Mouse (Mus musculus) stomach, adult 2 months (tissue): ENCODE measurements around the gene Gm6034. TPM values are rescaled to one million over a fixed set of nuclear protein-coding genes. Genes with fewer than 3 reads are reported as not detected.

Experiments used
- polyA plus RNA-seq: library from polyadenylated mRNA; depleted of rRNA; stranded (reverse); fragments of >200 nt; gene quantifications from 2 replicates; pipeline ENCODE4 v1.2.3, GENCODE M21; 2012; rRNA removed

The Gm6034 gene
- polyA plus RNA-seq: 0.05 and 0.11 TPM in 2 replicates

DNA sequence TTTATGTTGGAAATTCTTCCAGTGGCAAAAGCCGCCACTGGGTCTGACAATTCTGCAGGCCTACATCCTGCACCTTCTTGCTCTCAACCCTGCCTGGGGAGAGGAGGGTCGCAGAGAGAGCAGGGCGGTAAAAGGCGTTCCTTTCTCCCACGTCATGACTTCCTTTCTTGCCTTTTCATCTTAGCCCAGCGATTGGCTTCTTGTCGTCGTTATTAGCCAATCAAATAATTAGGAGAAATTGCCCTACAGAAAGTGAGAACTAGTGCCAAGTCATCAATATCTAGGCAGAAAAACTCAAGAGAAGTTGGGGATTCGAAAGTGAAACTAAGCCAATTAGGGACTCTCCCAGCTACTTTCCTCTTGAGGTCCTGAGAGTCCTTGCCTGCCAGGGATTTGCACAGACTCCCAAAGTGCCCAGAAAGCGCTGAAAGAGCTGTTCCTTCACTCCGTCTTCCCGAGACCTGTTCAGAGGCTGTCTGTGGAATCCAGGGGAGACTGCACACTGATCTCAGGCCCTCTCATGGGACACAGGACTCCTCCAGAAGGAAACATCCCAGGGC lies at the start of gene Gm6034, which contains the start of gene H2-T22:
TSS of gene Gm6034 (plus strand) at position 352 of the 560 bp plus-strand sequence.
TSS of gene H2-T22 (minus strand) at position 138 of the 560 bp plus-strand sequence.

DNA sequence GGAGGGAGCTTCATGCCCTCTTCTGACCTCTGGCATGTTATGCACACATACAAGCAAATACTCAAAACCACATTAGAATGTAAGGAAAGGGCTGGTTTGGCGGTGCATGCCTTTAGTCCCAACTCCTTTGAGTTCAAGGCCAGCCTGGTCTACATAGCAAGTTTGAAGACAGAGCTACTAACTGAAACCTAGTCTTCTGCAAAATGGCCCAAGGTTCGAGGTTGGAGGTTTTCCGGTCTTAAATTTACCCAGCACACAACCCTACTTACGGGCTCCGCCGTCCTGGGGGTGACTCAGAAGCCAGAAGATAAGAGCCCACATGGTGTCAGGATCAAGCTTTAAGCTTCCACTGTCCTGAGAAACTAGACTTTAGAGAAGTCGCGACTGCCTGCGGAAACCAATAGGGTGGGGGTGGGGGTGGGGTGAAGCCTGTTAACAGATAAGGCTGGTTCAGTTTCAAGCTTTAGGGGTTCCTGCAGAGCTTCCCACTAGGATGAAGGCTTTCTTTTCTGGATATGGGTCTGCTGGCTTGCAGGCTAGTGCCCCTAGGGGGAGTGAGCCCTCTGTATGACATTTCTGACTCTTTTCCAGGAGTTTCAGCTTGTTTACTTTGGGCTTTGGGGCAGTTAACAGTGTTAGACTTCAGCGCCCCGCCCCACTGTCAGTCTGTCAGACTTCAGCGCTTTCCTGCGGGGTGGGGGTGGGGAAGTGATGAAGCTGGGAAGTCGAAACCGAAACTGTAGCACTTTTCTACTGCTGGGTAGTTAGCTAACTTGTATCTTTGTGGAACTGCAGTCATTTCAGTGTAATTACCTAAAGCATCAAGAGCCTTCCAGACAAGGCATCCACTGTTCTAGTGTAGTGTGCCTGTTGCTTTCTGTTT lies 22.3 kb upstream of the Gm6034 start, which contains the start of gene H2-T24:
TSS of gene H2-T24 (minus strand) at position 370 of the 883 bp plus-strand sequence.

DNA sequence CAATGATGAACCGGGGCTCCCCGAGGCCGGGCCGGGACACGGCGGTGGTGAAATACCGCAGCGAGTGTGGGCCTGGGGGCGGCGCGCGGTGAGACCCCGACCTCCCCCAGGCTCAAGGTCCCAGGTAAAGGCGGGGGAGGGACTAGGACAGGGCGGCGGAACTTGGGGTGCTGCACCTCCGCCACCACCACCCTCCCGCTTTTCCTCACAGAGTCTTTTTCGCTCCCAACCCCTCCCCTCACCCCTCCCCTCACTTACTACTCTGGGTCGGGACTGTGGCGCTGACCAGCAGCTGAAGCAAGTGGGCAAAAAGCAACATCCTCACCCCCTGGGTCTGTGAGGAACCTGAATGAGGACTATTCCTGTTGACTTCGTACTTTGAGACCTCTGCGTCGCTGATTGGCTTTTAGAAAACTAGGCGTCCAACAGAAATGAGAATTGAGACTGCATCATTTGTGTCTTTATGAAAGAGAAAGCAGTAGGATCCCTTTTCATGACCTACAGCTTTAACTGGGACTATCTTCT lies 10.3 kb upstream of the Gm6034 start, which contains the start of gene H2-T23:
TSS of gene H2-T23 (minus strand) at position 505 of the 525 bp plus-strand sequence.

DNA sequence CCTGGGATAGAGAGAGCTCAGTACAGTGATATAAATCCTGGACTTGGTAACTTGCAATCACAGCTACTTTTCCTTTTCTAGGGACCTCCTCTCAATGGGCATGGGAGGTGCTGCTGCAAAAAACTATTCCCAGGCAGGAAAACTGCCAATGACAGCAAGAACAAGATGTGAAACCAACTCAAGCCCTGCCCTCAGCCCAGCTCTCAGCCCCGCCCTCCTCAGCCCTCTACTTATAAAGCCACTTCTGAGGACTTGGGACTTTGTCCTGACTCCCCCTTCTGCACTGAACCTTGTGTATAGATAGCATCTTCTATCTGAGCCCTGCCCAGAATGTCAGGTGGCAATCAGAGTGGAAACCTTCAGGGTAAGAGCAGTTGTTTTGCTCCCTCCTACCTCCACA lies 15.6 kb downstream of the Gm6034 start, which contains the start of gene Gm11127:
TSS of gene Gm11127 (minus strand) at position 10 of the 400 bp plus-strand sequence.

Other genes with a start within 250 kb of the Gm6034 start
- gene Ier3, start 221.3 kb upstream of the Gm6034 start, polyA plus RNA-seq: 23.9 and 30.3 TPM in 2 replicates
- 22.0 and 23.0 TPM in 2 replicates for gene Flot1, start 219.7 kb upstream of the Gm6034 start, polyA plus RNA-seq
- gene Tubb5, start 204.7 kb upstream of the Gm6034 start, polyA plus RNA-seq: 102 and 111 TPM in 2 replicates
- gene Mdc1, start 201.4 kb upstream of the Gm6034 start, polyA plus RNA-seq: 1.1 and 2.2 TPM in 2 replicates
- 9.1 and 10.5 TPM in 2 replicates for gene Nrm, start 181.6 kb upstream of the Gm6034 start, polyA plus RNA-seq
- 12.3 and 16.8 TPM in 2 replicates for gene Ppp1r18, start 177.4 kb upstream of the Gm6034 start, polyA plus RNA-seq
- gene Dhx16, start 163.1 kb upstream of the Gm6034 start, polyA plus RNA-seq: 20.6 and 21.0 TPM in 2 replicates
- 53.9 and 85.6 TPM in 2 replicates for gene 2310061I04Rik, start 145.5 kb upstream of the Gm6034 start, polyA plus RNA-seq
- gene Atat1, start 132.9 kb upstream of the Gm6034 start, polyA plus RNA-seq: 22.6 and 22.8 TPM in 2 replicates
- 38.4 and 50.2 TPM in 2 replicates for gene Mrps18b, start 126.6 kb upstream of the Gm6034 start, polyA plus RNA-seq
- 13.8 and 14.0 TPM in 2 replicates for gene Ppp1r10, start 126.5 kb upstream of the Gm6034 start, polyA plus RNA-seq
- 39.1 and 41.5 TPM in 2 replicates for gene Abcf1, start 73.2 kb upstream of the Gm6034 start, polyA plus RNA-seq
- gene Gnl1, start 63.1 kb upstream of the Gm6034 start, polyA plus RNA-seq: 9.6 and 12.7 TPM in 2 replicates
- 6.3 and 6.9 TPM in 2 replicates for gene Prr3, start 62.7 kb upstream of the Gm6034 start, polyA plus RNA-seq
- 0.18 and 0.83 TPM in 2 replicates for gene H2-T24, start 22.4 kb upstream of the Gm6034 start, polyA plus RNA-seq
- gene H2-T23, start 10.1 kb upstream of the Gm6034 start, polyA plus RNA-seq: 60.2 and 70.8 TPM in 2 replicates
- 13.8 and 15.3 TPM in 2 replicates for gene H2-T22, start 214 bp upstream of the Gm6034 start, polyA plus RNA-seq
- gene Gm11127, start 15.4 kb downstream of the Gm6034 start, polyA plus RNA-seq: 0.05 TPM in 1 of 2 replicates, not detected in the other
- 0.12 TPM in 1 of 2 replicates, not detected in the other for gene Gm19684, start 78.7 kb downstream of the Gm6034 start, polyA plus RNA-seq
- not detected in 2 replicates for gene Gm7030, start 86.5 kb downstream of the Gm6034 start, polyA plus RNA-seq
- 0.17 and 0.55 TPM in 2 replicates for gene Gm8909, start 125.6 kb downstream of the Gm6034 start, polyA plus RNA-seq
- gene H2-T3, start 147.3 kb downstream of the Gm6034 start, polyA plus RNA-seq: not detected in 2 replicates
- gene Rpp21, start 215.1 kb downstream of the Gm6034 start, polyA plus RNA-seq: 77.7 and 108 TPM in 2 replicates
- 4.6 and 4.7 TPM in 2 replicates for gene Trim39, start 229.3 kb downstream of the Gm6034 start, polyA plus RNA-seq
- gene H2-M10.2, start 243.5 kb downstream of the Gm6034 start, polyA plus RNA-seq: not detected in 2 replicates